Mouse (Mus musculus): Measurements from ENCODE around the gene Minar1. TPM values are rescaled to one million over a fixed set of nuclear protein-coding genes. Genes with fewer than 3 reads are reported as not detected.

Minar1 gene
- 0.37 and 0.58 TPM in 2 replicates for polyA plus RNA-seq (2015; fragmentation: Nextera tagmentation; extraction: Ambion mirVana)

DNA sequence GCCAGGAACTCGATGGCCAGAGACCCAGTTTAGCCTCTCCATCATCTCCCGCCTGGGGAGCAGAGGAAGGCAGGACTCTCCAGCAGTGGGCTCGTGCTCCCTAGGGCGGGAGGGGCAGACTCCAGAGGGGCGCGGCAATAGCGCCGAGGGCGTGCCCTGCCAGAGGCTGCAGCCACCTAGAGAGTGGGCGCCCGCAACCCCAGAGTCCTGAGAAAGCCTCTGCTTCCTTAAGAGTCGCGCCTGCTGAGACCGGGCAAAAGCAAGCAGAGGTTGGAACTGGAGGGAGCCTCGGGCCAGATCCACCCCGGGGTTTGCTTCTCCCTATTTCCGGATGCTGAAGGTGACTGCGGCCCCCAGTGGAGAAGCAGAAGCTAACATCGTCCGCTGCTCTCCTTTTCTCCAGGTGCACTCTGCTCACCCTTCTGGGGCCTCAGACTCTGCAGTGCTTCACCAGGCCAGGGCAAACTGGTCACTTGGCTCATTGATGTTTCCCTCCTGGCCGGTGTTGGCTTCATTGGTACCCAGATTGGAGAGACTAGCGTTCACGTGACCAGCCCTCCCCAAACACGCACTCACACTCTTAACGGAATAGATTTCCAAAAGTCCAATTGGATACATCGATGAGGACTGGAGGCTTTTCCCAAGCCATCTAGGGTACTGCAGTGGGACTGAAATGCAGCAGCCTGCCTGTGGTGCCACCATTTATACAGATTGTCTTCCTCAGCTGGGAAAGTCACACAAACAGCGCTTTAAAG, at the start of gene Minar1:
TSS of gene Minar1 (minus strand) at position 120 of the 755 bp plus-strand sequence.
- no peak within 1 kb of the TSS for H3K27ac ChIP-seq
- ATAC-seq (ENCODE audit: insufficient number of reproducible peaks, insufficient read depth, low FRiP score, low TSS enrichment, low read depth) = peak; percentile 73
- peak within 1 kb of the TSS; percentile 48 for H3K4me3 ChIP-seq
- H3K27me3 ChIP-seq = peaks cover 70% of the 10 kb centered on the region
- no peaks in the 10 kb centered on the region for H3K36me3 ChIP-seq
- H3K4me2 ChIP-seq = peak within 1 kb of the TSS; percentile 95
- WGBS = under 1% methylated on average over 27 of the region's 27 CpGs
- H3K9me3 ChIP-seq = no peaks in the 10 kb centered on the region
- peaks cover 18% of the 10 kb centered on the region for H3K4me1 ChIP-seq
- H3K9ac ChIP-seq = peak within 1 kb of the TSS; percentile 69

DNA sequence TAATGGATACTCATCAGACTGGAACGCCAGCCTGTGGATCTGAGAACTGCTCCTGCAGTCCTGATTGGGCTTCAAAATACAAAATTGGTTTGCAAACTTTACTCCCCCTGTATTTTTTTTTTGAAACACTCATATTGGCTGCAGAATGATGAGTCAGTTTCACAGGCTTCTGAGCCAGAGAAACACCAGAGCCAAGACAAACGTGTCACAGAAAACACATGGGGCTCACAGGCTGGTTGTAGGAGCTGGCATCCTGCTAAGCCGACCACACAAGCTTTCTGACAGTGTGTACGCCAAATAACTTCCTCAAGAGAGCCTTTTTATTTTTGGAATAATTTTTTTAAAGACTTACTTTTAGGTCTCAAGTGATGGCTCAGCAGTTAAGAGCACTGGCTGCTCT, 47.0 kb upstream of the Minar1 start:
- Histone ChIP-seq H3K36me3 (no peaks in the 10 kb centered on the region), H3K27ac (no peak overlapping the region), H3K4me3 (no peak overlapping the region), H3K4me2 (no peak overlapping the region), H3K4me1 (no peaks in the 10 kb centered on the region), H3K27me3 (no peaks in the 10 kb centered on the region), H3K9ac (no peak overlapping the region), H3K9me3 (no peaks in the 10 kb centered on the region)
- WGBS = 71% methylated on average over 4 of the region's 4 CpGs
- ATAC-seq (ENCODE audit: insufficient number of reproducible peaks, insufficient read depth, low FRiP score, low TSS enrichment, low read depth) = no peak

- no peak overlapping the region for H3K27ac ChIP-seq
- H3K9ac ChIP-seq = no peak overlapping the region
- no peaks in the 10 kb centered on the region for H3K9me3 ChIP-seq
- no peak overlapping the region for H3K4me3 ChIP-seq
- ATAC-seq (ENCODE audit: insufficient number of reproducible peaks, insufficient read depth, low FRiP score, low TSS enrichment, low read depth) = no peak
- H3K27me3 ChIP-seq = no peaks in the 10 kb centered on the region
- no peak overlapping the region for H3K4me2 ChIP-seq
- 72% methylated on average over 4 of the region's 4 CpGs for WGBS
- H3K36me3 ChIP-seq = no peaks in the 10 kb centered on the region
- H3K4me1 ChIP-seq = no peaks in the 10 kb centered on the region
These were observed 44.5 kb upstream of the Minar1 start for GRCm38 (mm10) chr9:89667306-89667942.

GRCm38 (mm10) chr9:89650913-89651312, 28.0 kb upstream of the Minar1 start:
- no peaks in the 10 kb centered on the region for H3K4me1 ChIP-seq
- H3K9me3 ChIP-seq = no peaks in the 10 kb centered on the region
- H3K9ac ChIP-seq = no peak overlapping the region
- H3K27me3 ChIP-seq = no peaks in the 10 kb centered on the region
- no peak overlapping the region for H3K27ac ChIP-seq
- ATAC-seq (ENCODE audit: insufficient number of reproducible peaks, insufficient read depth, low FRiP score, low TSS enrichment, low read depth) = no peak
- H3K4me3 ChIP-seq = no peak overlapping the region
- H3K36me3 ChIP-seq = no peaks in the 10 kb centered on the region
- no peak overlapping the region for H3K4me2 ChIP-seq
- 72% methylated on average over 6 of the region's 6 CpGs for WGBS

GRCm38 (mm10) chr9:89637453-89637852, 14.5 kb upstream of the Minar1 start:
- no peak for ATAC-seq (ENCODE audit: insufficient number of reproducible peaks, insufficient read depth, low FRiP score, low TSS enrichment, low read depth)
- no peak overlapping the region for H3K4me3 ChIP-seq
- H3K27ac ChIP-seq = no peak overlapping the region
- no peaks in the 10 kb centered on the region for H3K9me3 ChIP-seq
- H3K4me1 ChIP-seq = no peaks in the 10 kb centered on the region
- no peak overlapping the region for H3K9ac ChIP-seq
- H3K27me3 ChIP-seq = no peaks in the 10 kb centered on the region
- 76% methylated on average over 3 of the region's 3 CpGs for WGBS
- H3K36me3 ChIP-seq = no peaks in the 10 kb centered on the region
- no peak overlapping the region for H3K4me2 ChIP-seq

DNA sequence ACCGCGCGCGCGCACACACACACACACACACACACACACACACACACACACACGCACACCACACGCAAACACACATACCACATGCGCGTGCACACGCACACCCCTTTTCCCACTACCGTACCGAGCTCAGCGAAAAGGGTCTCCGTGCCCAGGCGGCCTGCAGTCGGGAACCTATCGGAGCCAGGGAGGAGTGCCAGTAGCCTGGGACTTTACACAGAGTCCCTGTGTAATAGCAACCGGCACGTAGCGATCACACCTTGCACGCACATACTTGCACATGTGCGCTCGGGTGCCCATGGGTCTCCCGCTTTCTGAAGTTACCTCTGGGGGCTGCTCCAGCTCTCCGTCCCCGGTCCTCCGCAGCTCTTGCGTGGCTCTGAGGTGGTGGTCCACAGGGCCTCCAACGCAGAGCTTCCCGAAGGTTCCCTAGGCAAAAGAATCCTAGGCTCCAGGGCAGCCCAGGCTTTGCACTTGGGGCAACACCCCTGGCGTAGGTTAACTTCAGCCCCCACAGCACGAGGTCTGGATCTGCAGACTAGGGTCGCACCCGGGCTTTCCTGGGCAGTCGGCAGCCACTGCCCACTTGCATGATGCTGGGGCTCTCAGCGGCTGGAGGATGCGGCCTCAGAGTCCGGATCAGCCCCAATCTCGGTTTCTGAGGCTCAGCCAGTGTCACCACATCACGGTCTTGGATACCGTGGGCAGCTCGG, 474 bp downstream of the Minar1 start:
- WGBS = 1% methylated on average over 42 of the region's 42 CpGs
- 0 out of 2 replicates have a peak, but pooled peaks have one; percentile 21 for ATAC-seq (ENCODE audit: insufficient number of reproducible peaks, insufficient read depth, low FRiP score, low TSS enrichment, low read depth)
- H3K27me3 ChIP-seq = peaks cover 70% of the 10 kb centered on the region
- peak overlapping the region; percentile 95 for H3K4me2 ChIP-seq
- H3K4me3 ChIP-seq = peak overlapping the region; percentile 48
- no peaks in the 10 kb centered on the region for H3K36me3 ChIP-seq
- H3K4me1 ChIP-seq = peaks cover 18% of the 10 kb centered on the region
- no peaks in the 10 kb centered on the region for H3K9me3 ChIP-seq
- H3K9ac ChIP-seq = peak overlapping the region; percentile 69
- no peak overlapping the region for H3K27ac ChIP-seq

DNA sequence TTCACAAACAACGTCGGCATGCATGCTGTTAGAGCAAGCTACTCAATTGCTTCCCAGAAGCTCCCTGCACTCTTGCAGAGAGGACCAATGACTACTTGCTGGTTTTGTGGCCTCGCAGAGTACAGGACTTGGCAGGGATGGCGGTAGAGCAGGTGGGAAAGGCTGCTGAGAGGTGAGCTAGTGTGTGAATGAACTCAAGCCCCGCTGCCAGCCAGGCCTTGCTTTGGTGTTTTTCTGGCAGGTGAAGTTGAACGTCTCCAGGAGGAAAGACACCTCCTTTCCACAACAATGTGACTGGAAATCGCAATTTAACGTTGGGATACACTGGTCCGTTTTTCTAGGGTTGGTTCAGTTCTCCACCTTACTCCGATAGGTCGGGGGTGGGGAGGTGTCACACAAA, 1.2 kb downstream of the Minar1 start:
- 5% methylated on average over 11 of the region's 11 CpGs for WGBS
- H3K4me1 ChIP-seq = peaks cover 18% of the 10 kb centered on the region
- no peak for ATAC-seq (ENCODE audit: insufficient number of reproducible peaks, insufficient read depth, low FRiP score, low TSS enrichment, low read depth)
- H3K9me3 ChIP-seq = no peaks in the 10 kb centered on the region
- H3K4me3 ChIP-seq = peak overlapping the region; percentile 48
- no peak overlapping the region for H3K27ac ChIP-seq
- peak overlapping the region; percentile 95 for H3K4me2 ChIP-seq
- H3K27me3 ChIP-seq = peaks cover 64% of the 10 kb centered on the region
- no peak overlapping the region for H3K9ac ChIP-seq
- H3K36me3 ChIP-seq = no peaks in the 10 kb centered on the region

DNA sequence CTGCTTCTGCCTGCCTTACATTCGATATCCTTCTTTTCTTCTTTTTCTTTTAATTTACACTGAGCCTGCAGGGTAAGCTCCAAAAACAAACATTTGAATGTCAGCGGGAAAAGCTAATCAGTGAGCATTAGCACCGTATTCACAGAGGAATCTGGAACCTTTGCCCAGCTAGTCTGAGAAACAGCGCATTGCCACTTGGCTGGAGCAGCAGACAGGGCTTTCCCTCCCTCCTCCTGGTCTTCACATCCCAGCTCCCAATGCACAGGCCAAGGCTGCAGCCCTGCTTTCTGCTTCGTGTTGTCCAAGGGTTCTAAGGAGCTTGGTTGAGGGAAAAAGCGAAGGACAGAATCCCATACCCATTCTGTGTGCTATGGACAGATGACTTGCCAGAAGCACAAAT, 2.6 kb downstream of the Minar1 start:
- Histone ChIP-seq H3K27me3 (peaks cover 56% of the 10 kb centered on the region), H3K27ac (no peak overlapping the region), H3K9me3 (no peaks in the 10 kb centered on the region), H3K4me2 (no peak overlapping the region), H3K9ac (no peak overlapping the region), H3K4me3 (no peak overlapping the region), H3K4me1 (peaks cover 18% of the 10 kb centered on the region), H3K36me3 (no peaks in the 10 kb centered on the region)
- WGBS = 16% methylated on average over 6 of the region's 6 CpGs
- ATAC-seq (ENCODE audit: insufficient number of reproducible peaks, insufficient read depth, low FRiP score, low TSS enrichment, low read depth) = no peak

DNA sequence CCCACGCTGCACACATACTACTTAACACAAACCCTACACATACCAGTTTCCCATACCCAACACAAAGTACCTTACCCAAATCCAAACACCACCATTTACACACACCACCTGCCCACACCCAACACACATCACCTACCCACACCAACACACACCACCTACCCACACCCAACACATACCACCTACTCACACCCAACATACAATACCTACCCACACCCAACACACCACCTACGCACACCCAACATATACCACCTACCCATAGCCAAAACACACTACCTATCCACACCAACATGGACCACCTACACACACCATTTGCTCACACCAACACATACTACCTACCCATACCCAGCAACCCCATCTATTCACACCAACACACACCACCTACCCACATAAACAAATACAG, 6.0 kb downstream of the Minar1 start:
- Histone ChIP-seq H3K27ac (no peak overlapping the region), H3K9ac (no peak overlapping the region), H3K4me1 (peaks cover 9% of the 10 kb centered on the region; the same call in 1 of the 2 replicates), H3K9me3 (no peaks in the 10 kb centered on the region), H3K36me3 (no peaks in the 10 kb centered on the region), H3K27me3 (peaks cover 23% of the 10 kb centered on the region), H3K4me2 (no peak overlapping the region), H3K4me3 (no peak overlapping the region)
- peak; percentile 62; the same call in 1 of the 2 replicates for ATAC-seq (ENCODE audit: insufficient number of reproducible peaks, insufficient read depth, low FRiP score, low TSS enrichment, low read depth)
- 97% methylated on average over 2 of the region's 2 CpGs for WGBS

GRCm38 (mm10) chr9:89610592-89610991, 12.3 kb downstream of the Minar1 start:
- WGBS = 35% methylated on average over 4 of the region's 4 CpGs
- Histone ChIP-seq H3K4me1 (no peaks in the 10 kb centered on the region), H3K4me3 (no peak overlapping the region), H3K9ac (no peak overlapping the region), H3K27me3 (no peaks in the 10 kb centered on the region), H3K9me3 (no peaks in the 10 kb centered on the region), H3K4me2 (no peak overlapping the region), H3K27ac (no peak overlapping the region), H3K36me3 (no peaks in the 10 kb centered on the region)
- ATAC-seq (ENCODE audit: insufficient number of reproducible peaks, insufficient read depth, low FRiP score, low TSS enrichment, low read depth) = no peak

- WGBS = 80% methylated on average over 7 of the region's 7 CpGs
- no peak for ATAC-seq (ENCODE audit: insufficient number of reproducible peaks, insufficient read depth, low FRiP score, low TSS enrichment, low read depth)
- no peaks in the 10 kb centered on the region for H3K4me1 ChIP-seq
- no peak overlapping the region for H3K9ac ChIP-seq
- H3K27ac ChIP-seq = no peak overlapping the region
- no peaks in the 10 kb centered on the region for H3K36me3 ChIP-seq
- no peak overlapping the region for H3K4me2 ChIP-seq
- H3K9me3 ChIP-seq = no peaks in the 10 kb centered on the region
- no peak overlapping the region for H3K4me3 ChIP-seq
- no peaks in the 10 kb centered on the region for H3K27me3 ChIP-seq
These were observed 15.6 kb downstream of the Minar1 start for GRCm38 (mm10) chr9:89607321-89607720.

Measured in embryonic facial prominence, embryonic 13.5 days (tissue).